Mouse (Mus musculus) heart, postnatal 10 days (tissue): Measurements from ENCODE around the gene Cd86. TPM values are rescaled to one million over a fixed set of nuclear protein-coding genes. Genes with fewer than 3 reads are reported as not detected.

ENCODE experiments used
- DNase-seq, 2 experiments: peaks; one replicate each; pipeline ENCODE4 v3.0.0; 2021
- intact Hi-C: fragments of 180-260 bp; cut with DNase I; formaldehyde crosslinking; loops from one replicate; pipeline ENCODE4 v1.15.1; 2025
- total RNA-seq, 2 experiments: library from RNA; stranded (reverse); gene quantifications; 2 replicates each; pipeline ENCODE4 v1.2.3; 2021

The Cd86 gene
- total RNA-seq = 1 to 10 TPM in 1 of 2 experiments, under 1 TPM in 1; 0.77 to 1.9 TPM

DNA sequence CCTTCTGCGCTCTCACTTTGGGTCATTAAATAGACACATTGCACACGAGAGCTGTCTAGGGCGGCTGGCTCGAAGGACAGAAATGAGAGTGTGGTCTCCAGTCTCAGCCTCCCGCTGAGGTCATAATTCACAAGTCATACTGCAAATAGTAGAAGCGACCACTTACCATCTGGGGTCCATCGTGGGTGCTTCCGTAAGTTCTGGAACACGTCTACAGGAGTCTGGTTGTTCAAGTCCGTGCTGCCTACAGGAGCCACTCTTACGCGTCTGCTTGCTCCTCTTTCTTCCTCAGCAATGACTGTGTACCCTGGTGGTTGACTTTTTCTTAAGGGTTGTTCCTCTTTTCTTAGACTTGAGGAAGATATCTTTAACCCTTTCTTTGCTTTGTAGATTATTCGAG is at the start of gene Cd86:
Gene Cd86, minus strand, starts transcription at position 300 of the 400 bp plus-strand sequence.
- intact Hi-C loops = no loop called here
- DNase-seq = peak; percentile 11 to 15

DNA sequence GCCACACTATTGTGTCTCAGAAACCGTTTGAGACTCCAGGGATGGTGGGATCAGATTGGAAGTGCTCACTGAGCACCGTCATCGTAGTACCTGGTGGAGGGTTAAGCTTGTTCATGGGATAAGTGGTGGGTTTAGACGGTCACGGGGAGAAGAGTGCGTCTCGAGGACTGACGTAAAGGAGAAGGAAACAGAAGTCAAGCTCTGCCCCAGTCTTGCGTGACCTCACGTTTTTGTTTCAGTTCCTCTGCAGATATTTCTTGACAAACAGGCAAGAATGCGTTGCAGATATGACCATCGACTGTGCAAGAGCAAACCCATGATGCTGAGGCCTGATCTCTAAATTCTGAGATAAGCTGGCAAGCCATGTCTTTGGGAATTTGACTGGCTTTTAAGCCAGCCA is 45.9 kb upstream of the Cd86 start:
- peak in 1 of 2 experiments; percentile 9 for DNase-seq
- intact Hi-C loops = no loop called here

DNA sequence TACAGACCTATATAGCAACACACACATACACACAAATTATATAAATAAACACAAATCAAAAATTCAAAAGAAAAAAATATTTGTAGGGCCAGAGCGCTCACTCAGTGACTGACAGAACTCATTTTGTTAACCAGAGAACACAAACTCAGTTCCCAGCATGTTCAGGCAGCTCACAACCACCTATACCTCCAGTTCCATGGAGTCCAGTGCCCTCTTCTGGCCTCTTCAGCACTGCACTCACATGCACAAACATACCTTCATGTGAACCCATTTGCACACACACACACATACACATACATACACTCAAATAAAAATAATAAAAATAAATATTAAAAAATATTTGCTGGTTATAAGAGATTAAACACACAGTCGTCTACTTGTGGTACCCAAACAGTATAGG is 44.9 kb upstream of the Cd86 start:
- intact Hi-C loops = no loop called here

DNA sequence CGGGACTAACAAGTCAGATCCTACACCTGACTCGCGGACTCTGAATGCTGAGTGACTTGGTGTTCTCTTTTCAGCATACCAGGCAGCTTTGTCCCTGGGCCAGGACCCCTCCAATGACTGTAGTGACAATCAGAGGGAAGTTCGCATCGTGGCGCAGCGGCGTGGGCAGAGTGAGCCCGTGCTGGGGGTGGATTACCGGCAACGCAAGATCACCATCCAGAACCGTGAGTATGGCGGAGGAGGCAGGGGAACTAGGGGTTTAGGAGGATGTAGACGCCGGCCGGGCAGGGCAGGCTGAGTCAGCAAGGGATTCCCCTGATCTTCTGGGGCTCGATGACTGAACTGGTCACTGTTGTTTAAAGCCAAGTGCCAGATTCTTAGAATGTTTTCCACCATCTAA is 43.5 kb upstream of the Cd86 start:
- intact Hi-C loops = no loop called here

More for the DNA sequence above, 44.9 kb upstream of the Cd86 start:
- DNase-seq = no peak

DNA sequence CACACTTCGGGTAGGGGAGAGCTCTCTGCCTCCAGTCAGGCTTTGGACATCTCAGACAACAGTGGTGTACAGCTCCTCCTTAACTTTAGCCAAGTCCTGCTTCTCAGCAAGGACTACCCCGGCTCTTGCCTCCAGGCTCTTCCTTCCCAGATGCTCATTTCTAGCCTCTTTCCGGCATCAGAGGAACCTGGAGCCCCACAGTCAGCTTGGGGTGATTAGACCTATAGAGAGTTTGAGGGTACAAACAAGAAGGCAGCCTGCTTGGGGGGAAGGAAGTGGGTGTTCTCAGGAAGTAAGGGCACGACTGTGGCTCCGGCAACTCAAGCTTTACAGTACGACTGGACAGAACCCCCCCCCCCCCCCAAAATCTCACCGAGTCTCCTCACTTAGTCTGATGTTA is 42.9 kb upstream of the Cd86 start:
- no peak for DNase-seq
- intact Hi-C loops = no loop called here

More for the DNA sequence above, 43.5 kb upstream of the Cd86 start:
- no peak for DNase-seq

DNA sequence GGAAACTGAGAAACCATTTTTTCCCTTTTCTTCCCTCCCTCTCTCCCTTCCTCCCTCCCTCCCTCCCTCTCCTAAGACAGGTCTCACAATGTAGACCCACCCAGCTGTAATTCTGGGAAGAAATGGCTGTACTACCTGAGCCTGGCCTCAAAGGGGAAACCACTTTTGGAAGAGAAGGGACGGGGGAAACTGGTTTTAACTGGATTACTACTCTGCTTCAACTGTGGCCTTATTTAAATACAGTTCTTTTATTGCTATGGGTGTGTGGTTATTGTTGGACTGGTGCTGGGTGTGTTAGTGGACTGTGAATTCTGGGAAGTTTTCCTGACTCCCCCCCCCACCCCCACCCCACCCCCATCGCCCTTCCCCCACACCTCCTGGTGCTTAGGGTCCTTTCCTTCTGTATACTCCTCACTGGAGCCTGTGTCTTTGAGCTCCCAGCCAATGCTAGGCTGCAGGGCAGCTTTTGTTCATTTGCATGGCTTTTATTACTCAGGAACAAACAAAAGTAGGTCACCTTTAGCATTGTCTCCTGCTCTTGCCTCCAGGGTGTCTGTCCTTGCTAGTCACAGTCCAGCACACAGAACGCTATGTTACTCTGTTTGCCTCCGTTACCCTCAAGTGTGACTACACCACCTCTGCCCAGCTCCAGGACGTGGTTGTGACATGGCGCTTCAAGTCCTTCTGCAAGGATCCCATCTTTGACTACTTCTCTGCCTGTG is 42.0 kb upstream of the Cd86 start:
- no peak for DNase-seq
- intact Hi-C loops = no loop called here

DNA sequence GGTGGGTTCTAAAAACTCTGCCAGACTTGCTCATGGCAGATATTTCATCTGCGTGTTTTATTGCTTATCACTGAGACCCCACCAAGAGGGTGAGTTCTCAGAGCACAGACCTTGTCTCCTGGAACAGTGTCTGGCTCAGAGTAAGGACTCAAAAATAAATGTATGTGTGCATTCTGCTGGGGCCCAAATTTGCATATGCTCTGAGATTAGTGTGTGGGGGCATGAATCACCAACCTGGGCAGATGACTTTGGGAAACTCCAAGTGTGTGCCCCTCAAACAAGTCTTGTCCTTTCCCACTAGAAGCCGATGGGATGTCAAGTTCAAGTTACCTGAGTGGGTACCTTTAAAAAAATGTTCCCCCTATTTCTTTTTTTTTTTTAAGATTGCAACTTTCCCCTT is 34.6 kb upstream of the Cd86 start:
- intact Hi-C loops = no loop called here
- no peak for DNase-seq

DNA sequence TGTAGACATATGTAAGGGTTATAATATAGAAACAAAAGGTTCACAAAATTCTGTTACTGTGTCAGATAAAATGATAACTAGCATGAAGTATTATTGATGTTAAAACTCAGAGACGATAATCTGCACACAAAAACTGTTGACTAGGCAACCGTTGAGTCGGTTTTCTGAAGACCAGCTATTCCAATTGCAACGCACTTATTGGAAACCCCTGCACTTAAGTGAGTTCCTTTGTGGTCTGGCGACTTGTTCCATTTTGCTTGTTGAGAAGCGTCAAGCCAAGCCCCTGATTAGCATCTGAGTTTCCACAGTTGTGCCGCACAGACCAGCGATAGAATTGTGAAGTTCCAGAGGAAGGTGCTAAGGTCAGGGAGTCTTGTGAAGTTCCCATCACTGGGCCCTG is 31.4 kb upstream of the Cd86 start:
- DNase-seq = no peak
- intact Hi-C loops = no loop called here

DNA sequence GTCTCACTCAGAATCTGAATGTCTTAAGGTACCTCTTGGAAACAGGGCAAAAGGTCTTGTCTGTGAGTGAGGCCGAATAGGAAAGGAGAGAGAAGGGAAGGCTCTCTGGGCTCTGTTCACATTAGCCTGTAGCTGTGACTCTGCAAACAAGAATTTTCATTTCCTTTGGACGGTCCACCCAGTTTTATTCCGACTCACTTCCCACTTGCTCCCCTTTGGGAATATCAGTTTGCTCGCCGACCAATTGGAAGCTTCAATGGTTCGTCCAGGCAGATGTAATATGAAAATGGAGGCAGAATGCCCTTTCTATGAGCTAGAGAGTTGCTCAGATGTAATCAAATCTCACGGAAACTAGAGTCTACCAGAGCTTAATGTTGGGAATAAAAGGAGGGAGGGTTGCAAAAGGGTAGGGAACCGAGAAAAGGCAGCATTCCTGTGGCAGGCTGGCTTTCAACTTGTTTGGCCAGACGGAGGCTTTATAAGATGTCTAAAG is 29.0 kb upstream of the Cd86 start:
- intact Hi-C loops = no loop called here

DNA sequence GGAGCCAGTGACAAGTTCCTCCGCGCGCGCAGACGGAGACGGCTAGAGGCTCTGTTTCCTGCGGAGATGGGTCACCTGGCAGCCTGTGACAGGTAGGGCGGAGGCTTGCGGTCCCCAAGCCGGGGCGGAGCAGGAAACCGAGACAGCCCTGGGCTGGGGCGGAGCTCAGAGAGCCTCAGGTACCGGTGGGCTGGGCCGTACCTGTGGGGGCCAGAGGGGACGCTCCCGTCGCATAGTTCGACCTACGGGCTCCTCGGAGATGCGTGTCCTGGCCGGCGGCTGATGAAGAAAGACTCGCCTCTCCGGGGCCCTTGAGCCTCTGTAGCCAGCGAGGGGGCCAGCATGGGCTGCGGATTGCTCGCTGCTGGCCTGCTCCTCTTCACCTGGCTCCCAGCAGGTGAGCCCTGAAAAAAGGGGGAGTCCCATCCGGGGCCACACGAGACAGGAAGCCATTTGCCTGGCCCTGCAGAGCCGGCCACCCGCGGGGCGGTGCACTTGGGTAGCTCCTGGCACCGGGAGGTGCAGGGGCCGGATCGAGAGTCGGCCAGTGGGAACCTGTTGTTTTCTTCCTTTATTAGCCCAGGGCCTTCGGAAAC is 28.0 kb upstream of the Cd86 start, which contains the start of gene Ildr1:
Gene Ildr1, plus strand, starts transcription at position 161 of the 596 bp plus-strand sequence.
- DNase-seq = no peak

More for the DNA sequence above, 29.0 kb upstream of the Cd86 start:
- no peak for DNase-seq

DNA sequence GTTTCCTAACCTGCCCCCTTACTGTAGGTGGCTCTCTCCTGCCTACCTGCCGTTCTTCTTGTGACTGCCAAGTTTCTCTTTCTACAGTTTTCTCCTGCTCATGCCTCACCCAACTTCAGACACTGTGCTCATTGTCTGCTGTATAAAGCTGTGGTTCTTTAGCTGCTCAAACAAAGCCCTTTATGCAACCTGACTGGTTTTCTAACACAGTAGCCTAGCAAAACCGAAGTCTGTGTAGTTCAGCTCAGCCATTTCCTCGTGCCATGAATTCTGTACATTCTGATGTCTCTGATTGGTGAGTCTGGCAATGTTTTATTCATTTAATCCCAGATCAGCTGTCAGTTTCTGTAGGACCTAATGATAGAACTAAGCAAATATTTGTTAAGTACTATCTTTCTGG is 25.6 kb upstream of the Cd86 start:
- no peak for DNase-seq
- intact Hi-C loops = no loop called here

More for the DNA sequence above, 28.0 kb upstream of the Cd86 start, which contains the start of gene Ildr1:
- intact Hi-C loops = no loop called here

DNA sequence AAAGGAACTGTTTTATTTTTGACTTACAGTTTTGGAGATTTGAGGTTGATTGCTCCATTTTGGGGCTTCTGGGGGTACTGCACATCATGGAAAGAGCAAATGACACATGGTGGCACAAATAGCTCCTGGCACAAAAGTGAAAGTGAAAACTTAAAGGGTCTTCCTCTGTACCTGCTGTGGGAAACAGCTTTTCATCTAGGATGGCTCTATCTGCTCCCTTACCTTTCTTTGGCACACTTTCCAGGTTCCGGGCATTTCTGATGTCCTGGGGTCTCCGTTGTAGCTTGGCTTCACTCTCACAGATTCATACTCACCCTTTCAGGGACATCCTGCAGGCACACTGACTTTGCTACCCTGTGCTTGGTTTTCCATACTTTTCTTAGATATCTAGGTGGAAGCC is 22.2 kb upstream of the Cd86 start:
- DNase-seq = no peak
- intact Hi-C loops = no loop called here

DNA sequence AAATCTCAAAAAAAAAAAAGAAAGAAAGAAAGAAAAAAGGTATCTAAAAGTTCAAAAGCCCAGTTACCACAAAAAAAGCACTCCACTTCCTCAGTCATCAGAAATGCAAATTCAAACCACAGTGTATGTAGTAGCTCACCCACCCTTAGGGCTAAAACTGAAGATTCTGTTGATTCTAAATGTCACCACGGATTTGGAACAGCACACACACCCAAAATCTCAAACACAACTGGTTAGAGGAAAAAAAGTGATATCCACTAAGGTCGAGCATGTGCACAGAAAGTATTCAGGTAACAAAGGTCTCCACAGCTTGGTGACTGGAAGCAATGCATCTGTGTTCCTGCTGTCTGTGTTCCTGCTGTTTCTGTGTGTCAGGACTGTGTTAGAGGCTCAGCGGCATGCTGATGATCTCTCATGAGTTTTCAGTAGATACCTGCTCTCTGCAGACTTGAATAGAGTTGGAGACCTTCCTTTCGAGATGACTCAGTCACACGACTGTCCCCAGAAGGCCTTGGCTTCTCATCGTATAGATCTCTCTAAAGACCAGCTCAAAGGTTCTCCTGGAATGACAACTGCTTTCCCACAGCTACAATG is 18.5 kb upstream of the Cd86 start:
- no peak for DNase-seq
- intact Hi-C loops = no loop called here

DNA sequence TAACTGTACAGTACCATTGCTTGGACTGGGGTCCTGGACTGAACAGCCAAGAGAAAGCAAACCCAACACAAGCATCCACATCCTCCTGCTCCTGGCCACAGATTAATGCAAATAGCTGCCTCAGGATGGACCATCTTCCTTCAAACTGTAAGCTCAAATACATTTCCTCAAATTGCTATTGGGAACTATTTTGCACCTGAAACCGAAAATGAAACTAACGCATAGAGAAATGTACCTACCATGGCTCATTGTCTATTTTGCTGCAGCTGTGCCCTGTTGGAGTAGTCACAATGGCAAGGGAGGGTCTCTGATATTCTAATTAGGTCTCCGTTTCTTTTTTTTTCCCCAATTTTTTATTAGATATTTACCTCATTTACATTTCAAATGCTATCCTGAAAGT is 15.9 kb upstream of the Cd86 start:
- intact Hi-C loops = no loop called here

DNA sequence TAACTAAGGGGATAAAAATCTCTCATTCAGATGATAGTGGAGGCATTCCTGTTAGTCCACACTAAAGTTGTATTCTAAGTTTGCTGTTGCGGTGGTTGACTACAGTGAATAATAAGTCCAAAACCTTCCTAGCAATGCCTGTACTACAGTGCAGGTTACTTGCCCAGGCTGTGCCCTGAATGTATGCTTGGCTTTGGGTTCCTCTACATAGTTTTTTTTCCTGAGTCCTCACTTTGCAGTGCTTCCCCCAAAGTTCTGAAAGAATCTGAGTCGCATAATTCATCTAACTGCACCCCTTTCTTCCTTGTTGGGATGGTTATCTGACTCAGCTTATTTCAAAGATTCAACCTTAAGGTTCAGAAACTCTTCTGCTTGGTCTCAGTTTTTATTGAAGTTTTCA is 10.0 kb upstream of the Cd86 start:
- intact Hi-C loops = no loop called here
- DNase-seq = no peak

More for the DNA sequence above, 15.9 kb upstream of the Cd86 start:
- DNase-seq = no peak

DNA sequence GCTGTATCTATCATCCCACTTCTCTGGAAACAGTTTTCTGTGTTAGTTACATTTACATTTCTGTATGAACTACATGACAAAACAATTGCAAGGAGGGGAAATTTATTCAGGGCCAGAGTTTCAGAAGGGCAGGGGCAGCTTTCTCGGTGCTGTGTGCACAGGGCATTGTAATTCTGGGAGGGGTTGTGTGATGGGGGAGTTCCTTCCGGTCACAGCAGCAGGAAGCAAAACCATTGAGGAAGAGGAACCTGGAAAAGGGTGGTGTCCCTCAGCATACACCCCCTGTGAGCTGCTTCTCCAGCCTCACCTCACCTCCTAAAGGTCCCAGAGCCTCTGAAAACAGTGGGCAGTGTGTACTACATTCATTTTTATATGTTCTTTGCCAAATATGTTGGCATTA is 9.4 kb upstream of the Cd86 start:
- DNase-seq = no peak
- intact Hi-C loops = no loop called here

DNA sequence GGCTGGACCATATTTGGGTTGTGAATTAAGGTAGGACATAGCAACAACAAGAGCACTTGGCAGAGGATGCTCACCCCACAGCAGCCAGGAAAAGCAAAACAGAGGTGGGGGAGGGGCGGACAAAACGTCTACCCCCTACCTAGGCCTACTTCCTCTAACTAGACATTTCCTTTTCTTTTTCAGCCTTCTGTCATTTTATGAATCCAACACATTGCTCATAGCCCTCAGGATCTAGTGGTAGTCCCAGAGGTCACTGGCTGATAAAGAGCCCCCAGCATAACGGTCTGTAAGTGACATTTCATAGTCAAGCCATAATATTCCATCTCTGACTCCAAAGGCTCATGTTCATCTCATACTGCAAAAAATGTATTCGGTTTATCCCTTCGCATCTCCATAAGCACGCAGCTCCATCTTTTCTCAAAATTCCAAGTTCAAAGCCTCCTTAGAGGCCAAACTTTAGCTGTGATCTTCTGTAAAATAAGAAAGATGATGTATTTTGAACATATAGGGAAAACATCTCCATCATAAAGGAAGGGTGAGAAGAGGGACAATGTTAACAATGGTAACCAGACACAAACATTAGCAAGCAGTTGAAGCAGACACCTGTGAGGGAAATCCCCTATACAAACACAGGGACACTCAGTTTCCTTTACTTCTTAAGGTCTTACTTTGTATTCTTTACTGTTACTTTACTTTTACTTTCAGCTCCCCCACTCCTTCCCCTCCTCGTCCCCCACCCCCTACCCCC is 8.8 kb upstream of the Cd86 start:
- intact Hi-C loops = no loop called here
- no peak for DNase-seq

DNA sequence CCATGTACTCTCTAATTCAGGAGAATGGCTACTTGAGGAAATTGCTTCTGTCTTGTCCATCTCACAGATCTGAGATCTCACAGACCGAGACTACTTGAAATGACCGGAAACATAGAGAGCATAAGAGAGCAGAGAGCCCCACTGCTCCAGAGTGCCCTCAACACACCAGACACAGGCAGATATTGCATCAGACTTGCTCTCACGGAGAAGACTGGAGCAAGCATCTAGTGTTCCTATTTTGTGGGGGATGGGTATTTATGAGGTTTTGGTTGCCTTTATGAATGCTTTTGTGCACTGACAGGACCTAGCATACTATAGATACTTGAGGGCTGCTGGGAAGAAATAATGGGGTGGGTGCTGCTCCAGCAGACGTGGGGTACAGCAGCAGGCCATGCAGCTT is 7.3 kb upstream of the Cd86 start:
- intact Hi-C loops = no loop called here
- no peak for DNase-seq

DNA sequence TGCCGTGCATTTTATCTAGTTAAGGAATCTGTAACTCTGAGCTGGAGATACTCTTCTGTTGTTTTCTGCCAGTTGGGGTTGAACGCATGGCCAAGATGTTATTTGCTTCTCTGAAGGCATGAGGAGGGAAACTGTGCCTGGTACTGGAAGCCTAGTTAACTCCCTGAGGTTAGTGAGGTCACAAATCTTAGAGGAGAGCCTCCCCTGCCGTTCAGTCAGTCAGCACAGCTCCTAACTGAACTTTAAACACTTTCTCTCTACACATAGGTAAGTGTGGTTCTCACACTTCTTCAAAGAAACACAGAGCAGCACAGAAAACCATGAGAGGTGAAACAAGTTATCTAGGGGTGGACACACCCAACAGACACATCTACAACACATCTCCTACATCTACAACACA is 4.7 kb upstream of the Cd86 start:
- intact Hi-C loops = no loop called here
- no peak for DNase-seq

DNA sequence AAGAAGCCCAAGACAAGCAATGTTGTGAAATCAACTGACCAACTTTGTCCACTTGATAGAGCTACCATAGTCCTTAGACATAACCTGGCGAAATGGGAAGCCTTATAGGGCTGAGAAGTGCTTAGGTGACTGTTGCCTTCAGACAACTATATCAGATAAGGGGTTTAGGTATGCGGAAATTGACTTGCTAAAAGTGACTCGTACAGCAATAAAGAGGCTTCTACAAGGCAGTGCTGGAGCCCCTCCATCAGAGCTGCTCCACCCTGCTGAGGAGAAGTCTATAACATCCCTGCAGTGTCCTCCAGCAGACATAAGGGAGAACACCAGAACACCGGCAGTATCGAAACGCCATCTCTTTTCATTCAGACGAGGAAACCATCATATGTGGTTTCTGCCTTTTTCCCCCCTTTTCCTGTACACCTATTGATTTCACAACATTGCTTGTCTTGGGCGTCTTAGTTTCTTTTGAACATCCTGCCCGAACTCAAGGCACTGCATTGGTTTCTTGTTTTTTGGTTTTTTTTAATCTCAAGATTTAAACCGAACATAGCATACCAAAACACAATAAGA is 652 bp upstream of the Cd86 start:
- no peak for DNase-seq
- intact Hi-C loops = no loop called here

DNA sequence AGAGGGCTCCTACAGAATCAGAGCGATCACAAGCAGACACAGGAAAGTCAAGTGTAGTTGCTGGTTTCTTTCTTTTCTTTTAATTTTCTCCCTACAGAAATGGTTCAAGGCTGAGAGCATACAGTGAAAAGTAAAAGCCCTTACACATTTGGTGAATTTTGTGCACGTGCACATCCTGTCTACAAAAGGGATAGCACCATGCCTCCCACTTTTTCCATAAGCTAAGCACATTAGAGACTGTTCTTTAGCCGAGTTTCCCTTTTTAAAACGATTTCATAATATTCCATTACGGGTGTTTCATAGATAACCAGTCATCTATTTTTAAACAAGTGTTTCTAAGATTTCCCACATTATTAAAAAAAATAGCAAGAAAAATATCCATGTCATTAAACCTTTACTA is 2.4 kb downstream of the Cd86 start:
- DNase-seq = no peak
- intact Hi-C loops = no loop called here
